Mouse (Mus musculus) intestine, embryonic 16.5 days (tissue): ENCODE data around the gene Cd34. TPM values are rescaled to one million over a fixed set of nuclear protein-coding genes. Genes with fewer than 3 reads are reported as not detected.
A peak's percentile ranks its signal among the peaks of the same experiment; 100 is the strongest.

Experiments used
- ATAC-seq: fragments of 200-750 bp; cut with Nextera tagmentation; 2 replicates; pipeline ENCODE4 v1.8.0; 2017; ENCODE audit warnings: moderate TSS enrichment, moderate library complexity
- H3K27ac ChIP-seq: fragments of 300-500 bp; sonication (generic); 2 replicates; pipeline ENCODE4 v1.5.1; 2014; ENCODE audit warnings: mild to moderate bottlenecking, low read length
- H3K27me3 ChIP-seq: fragments of 300-500 bp; sonication (generic); replicated peaks from 2 replicates; pipeline ENCODE4 v1.6.1; 2014; ENCODE audit warnings: low read length, control low read depth, mixed read lengths; ENCODE audit not compliant: control insufficient read depth, insufficient read depth
- H3K36me3 ChIP-seq: fragments of 300-500 bp; sonication (generic); 2 replicates; pipeline ENCODE4 v1.6.1; 2014; ENCODE audit warnings: low read length, control low read depth; ENCODE audit not compliant: control insufficient read depth, insufficient read depth
- H3K4me1 ChIP-seq: fragments of 300-500 bp; sonication (generic); 2 replicates; pipeline ENCODE4 v1.6.1; 2014; ENCODE audit warnings: low read length, control low read depth, mixed read lengths; ENCODE audit not compliant: control insufficient read depth, insufficient read depth
- H3K4me2 ChIP-seq: fragments of 300-500 bp; sonication (generic); 2 replicates; pipeline ENCODE4 v1.6.1; 2014; ENCODE audit warnings: low read depth, low read length, control low read depth
- H3K4me3 ChIP-seq: fragments of 300-500 bp; sonication (generic); 2 replicates; pipeline ENCODE4 v1.5.1; 2014; ENCODE audit warnings: mild to moderate bottlenecking, low read length
- H3K9ac ChIP-seq: fragments of 300-500 bp; sonication (generic); 2 replicates; pipeline ENCODE4 v1.6.1; 2014; ENCODE audit warnings: low read depth, low read length
- H3K9me3 ChIP-seq: fragments of 300-500 bp; sonication (generic); 2 replicates; pipeline ENCODE4 v1.6.1; 2016; ENCODE audit warnings: low read length, control low read depth; ENCODE audit not compliant: control insufficient read depth
- WGBS: fragments of 180-500 bp; shearing (Covaris S2); extraction: QIAGEN DNeasy Blood & Tissue Kit; methylation state at CpG from one replicate; pipeline ENCODE4 v1.1.7; 2014; 5-methylcytosine and 5-hydroxymethylcytosine counted together
- polyA plus RNA-seq: library from polyadenylated mRNA; unstranded; fragments of >200 nt; fragmentation: Nextera tagmentation; extraction: Ambion mirVana; gene quantifications from 2 replicates; pipeline ENCODE4 v1.2.1, GENCODE M21; 2015

Cd34 gene
- polyA plus RNA-seq, 1 experiment from 2014 or later, result 56.2 TPM

DNA sequence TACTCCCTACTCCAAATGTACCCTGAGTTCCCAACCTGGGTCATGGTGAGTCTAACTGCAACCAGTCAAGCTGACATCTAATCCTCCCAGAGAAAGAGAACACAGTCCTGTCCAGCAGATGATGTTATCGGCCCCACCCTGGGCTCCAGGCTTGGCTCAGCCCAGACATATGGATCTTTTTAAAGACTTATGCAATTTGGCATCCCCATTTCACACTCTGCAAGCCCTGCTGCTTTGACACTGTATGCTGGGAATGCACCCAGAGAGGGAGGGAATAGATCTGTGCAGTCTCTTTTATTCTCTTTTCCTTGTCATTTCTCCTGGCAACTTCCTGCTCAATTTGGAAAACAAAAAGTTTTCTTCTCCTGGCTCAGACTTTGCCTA is 8.7 kb upstream of the Cd34 start:
- Histone ChIP-seq H3K27ac (no peak overlapping the region), H3K36me3 (no peaks in the 10 kb centered on the region)
- ATAC-seq, result peak; percentile 75

DNA sequence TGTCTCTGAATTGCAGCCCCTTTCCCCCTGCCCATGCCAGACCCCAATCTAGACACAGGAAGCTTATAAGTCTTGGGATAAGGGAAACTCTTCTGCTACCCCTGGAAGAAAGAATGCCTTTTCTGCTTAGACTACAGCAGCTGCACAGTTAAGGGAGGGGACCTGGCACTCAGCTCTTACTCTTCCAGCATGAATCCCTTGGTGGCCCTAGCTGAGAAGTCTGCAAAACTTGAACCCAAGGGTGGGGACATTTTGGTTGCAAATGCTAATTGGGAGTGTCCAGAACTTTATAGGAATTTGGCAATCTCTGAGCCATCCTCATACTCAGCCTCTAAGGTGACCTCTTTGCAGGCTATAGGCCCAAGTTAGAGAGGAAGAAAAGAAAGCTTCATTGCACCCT is 7.9 kb upstream of the Cd34 start:
- Histone ChIP-seq H3K9ac (no peak overlapping the region), H3K27me3 (no peaks in the 10 kb centered on the region), H3K4me3 (no peak overlapping the region), H3K9me3 (no peaks in the 10 kb centered on the region), H3K4me2 (no peak overlapping the region), H3K4me1 (no peaks in the 10 kb centered on the region; the same call in 1 of the 2 replicates), H3K27ac (peak overlapping the region; percentile 40; the same call in 1 of the 2 replicates), H3K36me3 (no peaks in the 10 kb centered on the region)
- ATAC-seq, result no peak

More for the DNA sequence above, 8.7 kb upstream of the Cd34 start:
- Histone ChIP-seq H3K4me2 (no peak overlapping the region), H3K9ac (no peak overlapping the region), H3K27me3 (no peaks in the 10 kb centered on the region), H3K4me3 (no peak overlapping the region), H3K4me1 (no peaks in the 10 kb centered on the region; the same call in 1 of the 2 replicates), H3K9me3 (no peaks in the 10 kb centered on the region)
- WGBS, result 58% methylated on average over 1 of the region's 1 CpGs

DNA sequence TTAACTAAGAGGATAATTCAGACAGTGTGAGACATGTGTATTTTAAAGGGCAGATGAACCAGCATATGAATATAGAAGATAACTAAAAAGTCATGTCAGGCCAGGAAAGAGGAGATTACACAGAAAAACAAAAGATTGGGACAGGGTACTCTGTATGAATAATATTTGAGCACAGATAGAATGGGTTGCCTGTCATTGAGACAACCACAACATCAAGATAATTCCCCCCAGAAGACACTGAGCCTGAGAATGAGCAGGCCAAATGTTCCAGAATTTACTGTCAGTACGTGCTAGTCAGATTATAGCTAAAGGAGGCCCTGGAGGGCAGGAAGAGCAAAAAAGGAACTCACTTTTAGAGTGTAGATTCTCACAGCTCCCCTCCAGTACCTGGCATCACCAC is 3.3 kb upstream of the Cd34 start:
- H3K4me2 ChIP-seq, result no peak overlapping the region
- no peak for ATAC-seq
- no peaks in the 10 kb centered on the region for H3K4me1 ChIP-seq
- no peak overlapping the region for H3K4me3 ChIP-seq
- H3K27me3 ChIP-seq, result peaks cover 10% of the 10 kb centered on the region
- no peaks in the 10 kb centered on the region for H3K9me3 ChIP-seq
- WGBS, result 31% methylated on average over 1 of the region's 1 CpGs
- no peak overlapping the region for H3K27ac ChIP-seq
- H3K36me3 ChIP-seq, result no peaks in the 10 kb centered on the region
- no peak overlapping the region for H3K9ac ChIP-seq

DNA sequence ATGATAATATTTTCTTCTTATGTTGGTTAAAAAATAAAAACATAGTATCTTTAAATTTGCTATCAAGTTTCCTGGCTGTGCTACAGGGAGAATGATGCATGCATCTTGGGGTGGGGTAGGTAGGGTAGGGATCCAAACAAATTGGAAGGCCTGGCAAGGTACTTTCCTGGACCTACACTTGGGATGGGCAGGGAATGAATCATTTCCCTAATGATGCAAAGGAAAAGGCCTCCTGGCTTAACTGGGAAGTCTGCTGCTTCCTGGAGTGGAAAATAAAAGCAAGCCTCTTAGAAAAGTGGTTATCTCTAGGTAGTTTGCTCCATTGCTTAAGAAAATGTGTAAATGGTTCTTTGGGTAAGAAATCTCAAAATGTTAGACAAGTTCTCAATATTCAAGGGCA is 2.9 kb downstream of the Cd34 start:
- Histone ChIP-seq H3K4me3 (no peak overlapping the region), H3K4me2 (no peak overlapping the region), H3K9me3 (no peaks in the 10 kb centered on the region), H3K4me1 (no peaks in the 10 kb centered on the region), H3K36me3 (no peaks in the 10 kb centered on the region), H3K9ac (no peak overlapping the region), H3K27me3 (peaks cover 10% of the 10 kb centered on the region), H3K27ac (no peak overlapping the region)
- no peak for ATAC-seq

DNA sequence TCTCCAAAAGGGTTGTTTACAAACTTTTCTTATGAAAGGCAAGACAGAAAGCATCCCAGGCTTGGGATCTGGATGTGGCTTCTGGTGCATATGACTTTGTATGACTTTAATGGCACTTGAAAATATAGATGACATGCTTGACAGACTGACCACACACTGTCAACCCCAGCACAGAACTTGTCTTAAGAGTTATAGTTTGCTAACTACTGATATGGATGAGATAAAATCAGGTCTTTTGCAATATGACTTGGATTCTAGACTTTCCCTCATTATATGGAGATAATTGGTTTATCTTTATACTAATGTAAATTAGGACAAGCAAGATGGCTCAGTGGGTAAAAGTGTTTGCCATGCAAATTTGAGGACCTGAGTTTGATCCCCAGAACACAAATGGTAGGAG is 4.3 kb downstream of the Cd34 start:
- no peak overlapping the region for H3K9ac ChIP-seq
- no peaks in the 10 kb centered on the region for H3K9me3 ChIP-seq
- H3K27me3 ChIP-seq, result peaks cover 10% of the 10 kb centered on the region
- no peak overlapping the region for H3K4me2 ChIP-seq
- ATAC-seq, result no peak
- no peaks in the 10 kb centered on the region for H3K4me1 ChIP-seq
- H3K27ac ChIP-seq, result no peak overlapping the region
- no peak overlapping the region for H3K4me3 ChIP-seq
- H3K36me3 ChIP-seq, result no peaks in the 10 kb centered on the region

DNA sequence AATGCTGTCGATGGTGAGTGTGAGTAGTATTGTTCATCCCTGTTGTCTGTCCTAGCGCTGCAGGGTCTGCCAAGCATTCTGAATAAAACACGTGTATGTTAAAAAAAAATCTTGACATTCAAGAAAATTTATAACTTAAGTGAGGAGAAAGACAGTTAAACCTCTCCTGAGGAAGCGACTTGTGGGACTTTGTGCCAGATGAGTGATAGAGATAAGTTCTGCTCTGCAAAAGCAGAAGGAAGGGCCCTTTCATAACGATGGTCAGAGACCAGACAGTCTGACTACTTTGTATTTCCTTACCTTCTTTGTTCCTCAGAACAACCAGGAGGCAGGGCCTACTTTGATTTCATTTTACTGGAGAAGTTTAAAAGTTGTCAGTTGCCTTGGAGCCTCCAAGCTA is 4.9 kb downstream of the Cd34 start:
- no peak for ATAC-seq
- H3K27ac ChIP-seq, result no peak overlapping the region
- H3K9ac ChIP-seq, result no peak overlapping the region
- H3K4me2 ChIP-seq, result no peak overlapping the region
- H3K27me3 ChIP-seq, result peaks cover 10% of the 10 kb centered on the region
- H3K36me3 ChIP-seq, result no peaks in the 10 kb centered on the region
- no peaks in the 10 kb centered on the region for H3K4me1 ChIP-seq
- no peaks in the 10 kb centered on the region for H3K9me3 ChIP-seq
- H3K4me3 ChIP-seq, result no peak overlapping the region
- 63% methylated on average over 5 of the region's 5 CpGs for WGBS

DNA sequence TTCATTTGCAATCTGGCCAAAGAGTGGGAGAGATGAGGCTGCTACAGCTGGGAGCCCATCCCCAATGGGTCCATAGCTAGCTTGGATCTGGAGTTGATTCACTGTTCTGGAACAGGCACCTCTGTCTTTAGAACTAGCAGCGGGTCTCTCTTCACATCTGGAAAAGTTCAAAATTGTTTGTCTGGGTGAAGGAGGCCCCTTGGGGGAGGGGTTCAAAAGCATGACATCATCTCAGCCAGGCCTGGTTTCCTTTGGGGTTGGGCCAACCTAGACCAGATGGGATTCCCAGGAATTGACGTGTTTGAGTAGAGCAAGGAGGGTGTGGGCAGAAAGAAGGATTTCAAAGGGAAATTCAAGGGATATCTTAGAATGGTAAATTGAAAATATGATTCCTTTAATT is 6.8 kb downstream of the Cd34 start:
- H3K4me1 ChIP-seq, result no peaks in the 10 kb centered on the region
- H3K36me3 ChIP-seq, result no peaks in the 10 kb centered on the region
- WGBS, result 34% methylated on average over 2 of the region's 2 CpGs
- H3K9ac ChIP-seq, result no peak overlapping the region
- H3K27ac ChIP-seq, result no peak overlapping the region
- H3K27me3 ChIP-seq, result no peaks in the 10 kb centered on the region; the same call in 1 of the 2 replicates
- no peak overlapping the region for H3K4me3 ChIP-seq
- no peak overlapping the region for H3K4me2 ChIP-seq
- ATAC-seq, result peak; percentile 23; the same call in 1 of the 2 replicates
- H3K9me3 ChIP-seq, result no peaks in the 10 kb centered on the region

DNA sequence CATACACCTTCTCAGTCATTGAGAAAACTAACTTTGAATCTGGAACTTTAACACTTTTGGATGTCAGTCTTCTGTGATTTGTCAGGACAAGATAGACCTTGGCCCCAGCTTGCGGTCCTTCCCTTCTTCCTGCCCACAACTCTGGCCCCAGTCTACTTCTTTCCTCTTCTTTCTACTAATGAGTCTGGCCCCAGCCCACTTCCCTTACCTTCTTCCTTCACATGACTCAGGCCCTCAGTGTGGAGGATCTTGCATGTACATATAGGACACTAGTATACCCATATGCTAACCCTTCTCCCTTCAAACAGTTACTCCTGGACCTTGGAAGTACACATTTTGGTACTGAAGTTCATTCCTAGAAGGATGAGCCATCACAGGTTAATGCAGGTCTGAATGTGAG is 7.8 kb downstream of the Cd34 start:
- H3K9me3 ChIP-seq, result no peaks in the 10 kb centered on the region
- no peaks in the 10 kb centered on the region for H3K36me3 ChIP-seq
- no peaks in the 10 kb centered on the region for H3K4me1 ChIP-seq
- no peak overlapping the region for H3K4me3 ChIP-seq
- no peaks in the 10 kb centered on the region for H3K27me3 ChIP-seq
- no peak overlapping the region for H3K9ac ChIP-seq
- ATAC-seq, result no peak
- no peak overlapping the region for H3K27ac ChIP-seq
- WGBS, result 97% methylated on average over 1 of the region's 1 CpGs
- no peak overlapping the region for H3K4me2 ChIP-seq

DNA sequence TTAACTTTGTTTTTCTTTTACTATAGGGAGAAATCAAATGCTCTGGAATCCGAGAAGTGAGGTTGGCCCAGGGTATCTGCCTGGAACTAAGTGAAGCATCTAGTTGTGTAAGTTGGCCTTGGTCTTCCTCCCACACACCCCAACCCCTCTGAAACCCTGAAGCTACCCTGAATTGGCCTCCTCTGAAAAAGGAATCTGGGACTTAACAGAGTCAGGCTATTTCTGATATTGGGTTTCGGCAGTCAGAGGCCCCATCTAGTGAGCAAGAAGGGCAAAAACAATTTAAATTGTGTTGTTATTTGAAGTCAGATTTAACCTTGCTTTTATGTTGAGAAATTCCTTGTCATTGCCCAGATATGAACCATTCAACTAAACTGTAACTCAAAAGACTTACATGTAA is 12.3 kb downstream of the Cd34 start:
- H3K9me3 ChIP-seq, result no peaks in the 10 kb centered on the region
- ATAC-seq, result no peak
- H3K9ac ChIP-seq, result no peak overlapping the region
- H3K4me3 ChIP-seq, result no peak overlapping the region
- 55% methylated on average over 2 of the region's 2 CpGs for WGBS
- no peaks in the 10 kb centered on the region for H3K36me3 ChIP-seq
- no peak overlapping the region for H3K4me2 ChIP-seq
- H3K27ac ChIP-seq, result no peak overlapping the region
- H3K27me3 ChIP-seq, result no peaks in the 10 kb centered on the region
- H3K4me1 ChIP-seq, result no peaks in the 10 kb centered on the region

DNA sequence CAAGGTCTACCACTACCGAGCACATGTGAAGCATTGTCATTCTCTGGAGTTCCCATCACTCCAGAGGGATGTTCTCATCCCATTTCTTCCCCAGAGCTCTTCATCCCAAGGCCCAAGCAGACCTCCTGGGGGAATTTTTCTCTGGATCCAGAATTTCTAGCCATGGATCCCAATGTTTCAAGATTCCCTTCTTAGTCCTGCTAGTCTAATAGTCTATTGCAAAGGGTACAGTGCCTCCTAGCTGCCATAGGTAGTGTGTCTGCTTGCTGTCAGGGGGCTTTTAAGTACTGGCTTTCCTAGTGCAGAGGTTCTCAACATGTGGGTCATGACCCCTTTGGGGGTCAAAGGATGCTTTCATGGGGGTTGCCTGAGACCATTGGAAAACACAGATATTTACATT is 14.3 kb downstream of the Cd34 start:
- ATAC-seq, result no peak
- 85% methylated on average over 1 of the region's 1 CpGs for WGBS
- H3K27ac ChIP-seq, result no peak overlapping the region

More for the DNA sequence above, 14.3 kb downstream of the Cd34 start:
- no peaks in the 10 kb centered on the region for H3K4me1 ChIP-seq
- H3K9ac ChIP-seq, result no peak overlapping the region
- no peaks in the 10 kb centered on the region for H3K27me3 ChIP-seq
- no peak overlapping the region for H3K4me3 ChIP-seq
- no peak overlapping the region for H3K4me2 ChIP-seq
- no peaks in the 10 kb centered on the region for H3K36me3 ChIP-seq
- H3K9me3 ChIP-seq, result no peaks in the 10 kb centered on the region
